Mouse (Mus musculus) kidney, embryonic 14.5 days (tissue): ENCODE results near the gene En2. TPM values are rescaled to one million over a fixed set of nuclear protein-coding genes. Genes with fewer than 3 reads are reported as not detected.

Experiments used
- ATAC-seq: fragments of 200-750 bp; cut with Nextera tagmentation; 2 replicates; pipeline ENCODE4 v1.8.0; 2017; ENCODE audit warnings: moderate number of reproducible peaks, mild to moderate bottlenecking, moderate TSS enrichment, moderate library complexity; ENCODE audit not compliant: low FRiP score, low TSS enrichment
- H3K27ac ChIP-seq: fragments of 300-500 bp; sonication (generic); 2 replicates; pipeline ENCODE4 v1.5.1; 2014; ENCODE audit warnings: low read depth, mild to moderate bottlenecking, low read length, moderate library complexity, mixed read lengths
- H3K27me3 ChIP-seq: fragments of 300-500 bp; sonication (generic); 2 replicates; pipeline ENCODE4 v1.6.1; 2014; ENCODE audit warnings: mild to moderate bottlenecking, low read length; ENCODE audit not compliant: control insufficient read depth, insufficient read depth
- H3K36me3 ChIP-seq: fragments of 300-500 bp; sonication (generic); 2 replicates; pipeline ENCODE4 v1.6.1; 2014; ENCODE audit warnings: low read length, mixed read lengths; ENCODE audit not compliant: control insufficient read depth, insufficient read depth
- H3K4me1 ChIP-seq: fragments of 300-500 bp; sonication (generic); 2 replicates; pipeline ENCODE4 v1.6.1; 2014; ENCODE audit warnings: low read length, mixed read lengths; ENCODE audit not compliant: control insufficient read depth, insufficient read depth
- H3K4me2 ChIP-seq: fragments of 300-500 bp; sonication (generic); replicated peaks from 2 replicates; pipeline ENCODE4 v1.6.1; 2014; ENCODE audit warnings: low read depth, mild to moderate bottlenecking, low read length
- H3K4me3 ChIP-seq: fragments of 300-500 bp; sonication (generic); 2 replicates; pipeline ENCODE4 v1.5.1; 2014; ENCODE audit warnings: mild to moderate bottlenecking, low read length
- H3K9ac ChIP-seq: fragments of 300-500 bp; sonication (generic); 2 replicates; pipeline ENCODE4 v1.6.1; 2014; ENCODE audit warnings: low read depth, mild to moderate bottlenecking, low read length, moderate library complexity
- H3K9me3 ChIP-seq: fragments of 300-500 bp; sonication (generic); 2 replicates; pipeline ENCODE4 v1.6.1; 2016; ENCODE audit warnings: low read length; ENCODE audit not compliant: control insufficient read depth
- WGBS: fragments of 180-500 bp; shearing (Covaris S2); extraction: QIAGEN DNeasy Blood & Tissue Kit; methylation state at CpG from one replicate; pipeline ENCODE4 v1.1.7; 2014; 5-methylcytosine and 5-hydroxymethylcytosine counted together
- polyA plus RNA-seq: library from polyadenylated mRNA; unstranded; fragments of >200 nt; fragmentation: Nextera tagmentation; extraction: Ambion mirVana; gene quantifications from 2 replicates; pipeline ENCODE4 v1.2.1, GENCODE M21; 2014

Gene En2
- polyA plus RNA-seq, 1 experiment from 2014 or later = 0.27 TPM

- under 1% methylated on average over 29 of the region's 29 CpGs for WGBS
- Histone ChIP-seq H3K27ac (no peak overlapping the region), H3K4me3 (peak overlapping the region; percentile 18; the same call in 1 of the 2 replicates), H3K36me3 (no peaks in the 10 kb centered on the region), H3K9ac (no peak overlapping the region), H3K4me1 (peaks cover 14% of the 10 kb centered on the region; the same call in 1 of the 2 replicates), H3K27me3 (peaks cover 91% of the 10 kb centered on the region), H3K4me2 (peak overlapping the region; percentile 21; the same call in 1 of the 2 replicates), H3K9me3 (no peaks in the 10 kb centered on the region)
- ATAC-seq = no peak
Measured at GRCm38 (mm10) chr5:28167611-28168252, 2.2 kb downstream of the En2 start.

GRCm38 (mm10) chr5:28168253-28169165, 3.0 kb downstream of the En2 start:
- H3K27ac ChIP-seq = no peak overlapping the region
- peak overlapping the region; percentile 21 for H3K4me2 ChIP-seq
- H3K9ac ChIP-seq = no peak overlapping the region
- H3K4me1 ChIP-seq = peaks cover 14% of the 10 kb centered on the region; the same call in 1 of the 2 replicates
- H3K4me3 ChIP-seq = peak overlapping the region; percentile 18
- H3K36me3 ChIP-seq = no peaks in the 10 kb centered on the region
- peaks cover 93% of the 10 kb centered on the region for H3K27me3 ChIP-seq
- H3K9me3 ChIP-seq = no peaks in the 10 kb centered on the region
- ATAC-seq = no peak
- WGBS = 2% methylated on average over 36 of the region's 36 CpGs

GRCm38 (mm10) chr5:28169166-28169801, 3.8 kb downstream of the En2 start:
- H3K4me3 ChIP-seq = no peak overlapping the region
- H3K36me3 ChIP-seq = no peaks in the 10 kb centered on the region
- H3K4me1 ChIP-seq = peaks cover 14% of the 10 kb centered on the region; the same call in 1 of the 2 replicates
- peaks cover 93% of the 10 kb centered on the region for H3K27me3 ChIP-seq
- no peak overlapping the region for H3K27ac ChIP-seq
- 7% methylated on average over 5 of the region's 5 CpGs for WGBS
- H3K9ac ChIP-seq = no peak overlapping the region
- no peak for ATAC-seq
- no peaks in the 10 kb centered on the region for H3K9me3 ChIP-seq
- no peak overlapping the region for H3K4me2 ChIP-seq

GRCm38 (mm10) chr5:28170081-28170480, 4.6 kb downstream of the En2 start:
- H3K9ac ChIP-seq = no peak overlapping the region
- H3K4me3 ChIP-seq = no peak overlapping the region
- no peak overlapping the region for H3K27ac ChIP-seq
- WGBS = 8% methylated on average over 17 of the region's 17 CpGs
- ATAC-seq = no peak
- H3K4me1 ChIP-seq = peaks cover 14% of the 10 kb centered on the region; the same call in 1 of the 2 replicates
- no peak overlapping the region for H3K4me2 ChIP-seq
- H3K27me3 ChIP-seq = peaks cover 93% of the 10 kb centered on the region
- H3K36me3 ChIP-seq = no peaks in the 10 kb centered on the region
- H3K9me3 ChIP-seq = no peaks in the 10 kb centered on the region

- no peaks in the 10 kb centered on the region for H3K36me3 ChIP-seq
- H3K27ac ChIP-seq = no peak overlapping the region
- ATAC-seq = no peak
- WGBS = 10% methylated on average over 19 of the region's 19 CpGs
- peaks cover 93% of the 10 kb centered on the region for H3K27me3 ChIP-seq
- H3K4me3 ChIP-seq = no peak overlapping the region
- H3K9me3 ChIP-seq = no peaks in the 10 kb centered on the region
- H3K4me2 ChIP-seq = no peak overlapping the region
- H3K4me1 ChIP-seq = peaks cover 11% of the 10 kb centered on the region; the same call in 1 of the 2 replicates
- H3K9ac ChIP-seq = no peak overlapping the region
Measured at GRCm38 (mm10) chr5:28170892-28171291, 5.4 kb downstream of the En2 start.

GRCm38 (mm10) chr5:28171667-28172066, 6.2 kb downstream of the En2 start:
- Histone ChIP-seq H3K9ac (no peak overlapping the region), H3K4me2 (no peak overlapping the region), H3K4me1 (peaks cover 4% of the 10 kb centered on the region; the same call in 1 of the 2 replicates), H3K27me3 (peaks cover 93% of the 10 kb centered on the region), H3K36me3 (no peaks in the 10 kb centered on the region), H3K4me3 (no peak overlapping the region), H3K9me3 (no peaks in the 10 kb centered on the region), H3K27ac (no peak overlapping the region)
- ATAC-seq = no peak
- WGBS = 15% methylated on average over 5 of the region's 5 CpGs

- no peak overlapping the region for H3K9ac ChIP-seq
- no peak overlapping the region for H3K27ac ChIP-seq
- 13% methylated on average over 8 of the region's 8 CpGs for WGBS
- no peak for ATAC-seq
- H3K9me3 ChIP-seq = no peaks in the 10 kb centered on the region
- H3K36me3 ChIP-seq = no peaks in the 10 kb centered on the region
- 0 out of 2 replicates have a peak, but pooled peaks cover 2% of the 10 kb centered on the region for H3K4me1 ChIP-seq
- H3K4me2 ChIP-seq = no peak overlapping the region
- no peak overlapping the region for H3K4me3 ChIP-seq
- H3K27me3 ChIP-seq = peaks cover 92% of the 10 kb centered on the region
Measured at GRCm38 (mm10) chr5:28172261-28172920, 6.9 kb downstream of the En2 start.

- Histone ChIP-seq H3K36me3 (no peaks in the 10 kb centered on the region), H3K4me2 (no peak overlapping the region), H3K27ac (no peak overlapping the region), H3K4me1 (0 out of 2 replicates have a peak, but pooled peaks cover 2% of the 10 kb centered on the region), H3K4me3 (no peak overlapping the region), H3K27me3 (peaks cover 93% of the 10 kb centered on the region), H3K9ac (no peak overlapping the region), H3K9me3 (no peaks in the 10 kb centered on the region)
- no peak for ATAC-seq
- 5% methylated on average over 4 of the region's 4 CpGs for WGBS
Measured at GRCm38 (mm10) chr5:28172921-28173670, 7.6 kb downstream of the En2 start.
